Mouse (Mus musculus): ENCODE measurements at regions not wholly inside any gene's neighbourhood (a gene's known extent, or its start where the extent isn't known, plus 50 kb on each side); places are given as distances from the start of the nearest gene placed in this dataset.

DNA sequence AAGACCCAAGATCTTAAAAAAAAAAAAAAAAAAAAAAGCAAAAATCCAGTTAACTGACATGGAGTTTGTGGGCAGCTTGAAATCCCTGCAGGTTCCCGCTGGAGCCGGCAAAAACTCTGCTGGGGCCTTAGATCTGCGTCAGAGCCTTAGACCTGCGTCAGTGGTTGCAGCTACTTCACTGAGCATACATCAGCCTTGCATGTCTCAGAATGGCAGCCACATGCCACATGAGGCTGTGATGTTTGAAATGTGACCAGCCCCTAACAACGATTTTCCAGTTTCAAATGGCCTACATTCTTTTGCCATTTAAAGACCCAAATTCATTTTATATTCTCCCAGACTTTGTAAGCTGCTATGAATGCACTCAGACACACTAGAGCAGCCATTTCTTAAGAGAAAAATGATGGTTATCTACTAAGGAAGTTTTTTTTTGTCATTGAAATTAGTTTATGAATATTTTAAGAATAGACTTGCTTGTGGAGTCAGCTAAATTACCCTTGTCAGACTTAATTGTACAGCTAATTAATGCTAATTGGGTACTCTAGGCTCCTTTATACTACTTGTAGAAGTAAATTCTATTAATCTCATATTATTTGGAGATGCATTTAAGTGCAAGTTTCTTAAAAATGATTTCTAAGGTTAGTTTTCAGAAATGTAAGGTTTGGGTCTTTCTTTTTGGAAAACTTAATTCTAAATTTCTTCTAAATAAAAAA, 70.8 kb downstream of the Toporsl start:
- DNase-seq (ENCODE audit: low read depth, low spot score) = no peak

DNA sequence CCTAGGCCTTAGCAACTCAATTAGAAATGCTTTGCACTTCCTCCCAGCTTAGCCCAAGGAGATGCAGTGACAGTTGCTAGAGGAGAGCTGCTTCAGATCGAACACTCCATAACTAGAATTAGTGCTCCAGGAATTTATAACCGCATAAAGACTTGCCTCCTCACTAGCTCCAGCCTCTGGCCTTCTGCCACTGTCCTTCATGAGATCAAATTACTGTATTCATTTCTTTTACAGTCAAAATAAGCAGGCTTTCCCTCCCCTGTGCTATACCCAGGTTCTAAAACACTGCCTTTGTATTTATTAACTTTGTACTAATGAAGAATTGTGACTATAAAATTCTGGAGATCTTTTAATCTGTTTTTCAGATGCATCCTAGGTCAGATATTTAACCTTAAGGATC, 104.8 kb upstream of the Olfr275 start:
- DNase-seq (ENCODE audit: low read depth, low spot score) = no peak

DNA sequence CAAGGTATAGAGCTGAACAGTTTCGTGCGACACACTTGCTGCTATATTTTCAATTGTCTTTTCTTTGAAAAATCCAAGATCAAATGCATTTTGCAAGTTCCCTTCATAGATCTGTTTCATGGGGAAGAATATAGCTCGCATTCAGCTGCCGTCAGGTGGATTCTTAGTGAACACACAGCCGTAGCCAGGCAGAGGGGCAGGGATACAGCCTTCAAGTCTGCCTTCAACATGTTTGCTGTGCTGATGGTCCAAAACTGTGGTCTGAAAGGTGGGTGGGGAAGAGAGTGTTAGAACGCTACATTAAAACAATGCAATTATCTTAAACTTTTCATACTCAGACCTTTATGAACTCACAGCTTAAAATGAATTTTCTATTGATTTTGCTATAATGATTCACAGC, 88.2 kb upstream of the Olfr275 start:
- DNase-seq (ENCODE audit: low read depth, low spot score) = no peak

DNA sequence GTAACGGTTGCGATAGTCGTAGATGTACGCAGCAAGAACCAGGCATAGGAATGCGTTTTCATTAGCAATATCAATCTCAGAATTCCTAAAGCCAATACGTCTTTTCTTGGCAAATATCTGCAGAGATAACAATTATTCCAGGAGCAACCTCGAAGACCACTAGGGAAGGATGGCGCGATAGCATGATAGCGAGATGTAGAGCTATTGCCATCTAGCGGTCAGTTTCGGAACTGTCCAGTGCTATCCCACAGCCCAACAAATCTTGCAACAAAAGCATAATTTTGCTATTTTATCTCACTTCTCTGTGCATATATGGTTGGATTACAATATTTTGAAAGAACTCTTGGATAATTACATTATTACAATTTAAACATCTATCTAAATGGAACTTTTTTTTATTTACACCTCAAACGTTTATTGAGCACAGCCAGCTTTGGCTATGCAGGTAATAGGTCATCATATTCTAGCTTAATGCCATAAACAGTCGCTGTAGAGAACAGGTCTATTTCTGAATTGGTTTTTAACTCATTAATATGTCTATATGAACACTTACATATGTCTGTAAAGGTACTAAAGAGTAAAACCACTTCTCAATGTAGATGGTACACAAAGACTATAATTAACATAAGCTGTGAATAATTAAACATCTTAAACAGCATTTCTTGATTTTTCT, 87.6 kb upstream of the Olfr275 start:
- peak; percentile 52 for DNase-seq (ENCODE audit: low read depth, low spot score)

DNA sequence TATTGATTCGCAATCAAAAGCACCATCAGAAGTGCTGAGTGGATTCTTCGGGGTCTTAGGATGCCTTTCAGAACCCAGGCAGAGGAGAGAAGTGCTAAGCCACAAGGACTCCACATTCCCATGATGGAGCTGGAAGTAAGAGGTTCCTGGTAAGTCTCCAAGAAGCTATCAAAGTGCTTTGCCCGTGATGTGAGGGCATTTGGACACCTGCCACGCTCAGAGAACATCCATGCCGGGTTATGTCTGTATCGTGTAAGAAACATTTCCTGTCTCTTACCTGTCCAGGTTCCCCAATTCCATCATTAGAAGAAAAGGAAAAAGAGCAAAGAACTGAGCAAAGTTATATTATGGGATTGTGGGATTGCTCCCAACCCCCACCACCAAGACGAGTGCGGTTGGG, 81.3 kb upstream of the Olfr275 start:
- DNase-seq (ENCODE audit: low read depth, low spot score) = no peak

DNA sequence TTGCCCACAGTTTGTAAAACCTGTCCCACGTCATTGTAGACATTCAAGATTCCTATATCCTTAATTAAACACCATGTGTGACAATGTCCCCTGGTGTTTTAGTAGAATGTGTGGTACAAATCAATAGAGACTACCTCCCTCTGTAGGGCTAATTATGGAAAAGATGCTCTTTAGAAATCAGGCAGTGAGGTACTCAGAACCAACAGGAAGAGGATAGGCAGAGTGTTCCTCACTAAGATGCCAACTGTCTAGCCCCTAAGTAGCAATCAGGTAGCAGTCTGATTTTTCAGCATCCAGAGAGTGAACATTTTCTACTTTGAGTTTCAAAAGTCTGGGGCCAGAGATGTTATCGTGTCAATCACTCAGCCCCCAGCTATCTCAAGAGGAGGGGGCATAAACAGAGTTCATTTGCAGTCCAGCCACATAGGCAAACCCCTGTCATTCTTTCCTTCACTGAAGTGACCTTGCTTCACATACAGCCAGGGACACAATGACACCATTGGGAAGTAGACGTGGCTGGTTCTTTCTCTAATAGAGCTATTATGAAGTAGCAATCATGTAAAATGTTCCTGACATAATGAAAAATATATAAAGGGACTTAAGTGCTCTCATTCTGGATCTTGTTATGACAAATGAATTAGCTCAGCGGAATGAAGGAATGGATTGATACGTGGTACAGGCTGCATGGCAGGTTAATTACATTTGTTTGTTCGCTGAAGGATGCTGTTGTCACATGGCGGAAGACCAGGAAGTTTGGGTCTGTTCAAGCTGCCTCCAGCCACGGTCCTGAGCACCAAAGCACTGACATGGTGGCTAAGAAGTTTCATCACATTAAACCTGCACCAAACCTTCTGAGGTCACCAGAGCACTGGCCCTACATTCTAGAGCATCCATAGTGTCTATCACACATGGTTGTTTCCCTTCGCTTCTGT, 74.6 kb upstream of the Olfr275 start:
- DNase-seq (ENCODE audit: low read depth, low spot score) = no peak

DNA sequence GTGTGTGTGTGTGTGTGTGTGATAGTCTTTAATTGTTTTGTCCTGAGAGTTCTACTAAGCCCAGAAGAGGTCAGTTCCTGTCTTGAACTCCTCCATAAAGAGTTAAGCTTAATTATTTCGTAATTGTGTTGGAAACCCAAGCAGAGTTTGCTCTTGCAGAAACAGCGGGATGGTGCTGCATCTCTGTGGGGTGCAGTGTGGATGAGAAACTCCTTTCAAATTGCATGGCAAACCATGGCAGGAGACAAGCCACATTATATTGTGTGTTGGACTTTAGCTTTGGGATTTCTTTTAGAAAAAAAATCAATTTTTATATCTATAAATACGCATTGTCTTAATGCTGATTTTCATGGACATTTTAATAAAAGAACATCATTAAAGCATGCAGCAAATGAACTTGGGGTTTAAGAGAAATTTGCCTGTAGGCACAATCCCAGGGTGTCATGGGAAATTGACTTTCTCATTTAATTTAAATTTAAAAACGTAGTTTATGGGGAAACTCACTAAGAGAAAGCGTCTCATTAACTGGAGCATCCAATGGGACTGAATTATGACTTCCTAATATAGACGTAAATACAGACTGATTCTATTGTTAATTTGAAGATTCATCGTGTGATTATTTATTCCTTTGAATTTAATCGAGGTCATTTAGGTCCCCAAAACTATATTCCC, 61.4 kb upstream of the Olfr275 start:
- DNase-seq (ENCODE audit: low read depth, low spot score) = no peak
